Mouse (Mus musculus) kidney, embryonic 14.5 days (tissue): Measurements from ENCODE around the gene Tspan13. TPM values are rescaled to one million over a fixed set of nuclear protein-coding genes. Genes with fewer than 3 reads are reported as not detected.

Source experiments
- ATAC-seq: fragments of 200-750 bp; cut with Nextera tagmentation; 2 replicates; pipeline ENCODE4 v1.8.0; 2017; ENCODE audit warnings: moderate number of reproducible peaks, mild to moderate bottlenecking, moderate TSS enrichment, moderate library complexity; ENCODE audit not compliant: low FRiP score, low TSS enrichment
- H3K27ac ChIP-seq: fragments of 300-500 bp; sonication (generic); 2 replicates; pipeline ENCODE4 v1.5.1; 2014; ENCODE audit warnings: low read depth, mild to moderate bottlenecking, low read length, moderate library complexity, mixed read lengths
- H3K27me3 ChIP-seq: fragments of 300-500 bp; sonication (generic); 2 replicates; pipeline ENCODE4 v1.6.1; 2014; ENCODE audit warnings: mild to moderate bottlenecking, low read length; ENCODE audit not compliant: control insufficient read depth, insufficient read depth
- H3K36me3 ChIP-seq: fragments of 300-500 bp; sonication (generic); 2 replicates; pipeline ENCODE4 v1.6.1; 2014; ENCODE audit warnings: low read length, mixed read lengths; ENCODE audit not compliant: control insufficient read depth, insufficient read depth
- H3K4me1 ChIP-seq: fragments of 300-500 bp; sonication (generic); 2 replicates; pipeline ENCODE4 v1.6.1; 2014; ENCODE audit warnings: low read length, mixed read lengths; ENCODE audit not compliant: control insufficient read depth, insufficient read depth
- H3K4me2 ChIP-seq: fragments of 300-500 bp; sonication (generic); replicated peaks from 2 replicates; pipeline ENCODE4 v1.6.1; 2014; ENCODE audit warnings: low read depth, mild to moderate bottlenecking, low read length
- H3K4me3 ChIP-seq: fragments of 300-500 bp; sonication (generic); 2 replicates; pipeline ENCODE4 v1.5.1; 2014; ENCODE audit warnings: mild to moderate bottlenecking, low read length
- H3K9ac ChIP-seq: fragments of 300-500 bp; sonication (generic); 2 replicates; pipeline ENCODE4 v1.6.1; 2014; ENCODE audit warnings: low read depth, mild to moderate bottlenecking, low read length, moderate library complexity
- H3K9me3 ChIP-seq: fragments of 300-500 bp; sonication (generic); 2 replicates; pipeline ENCODE4 v1.6.1; 2016; ENCODE audit warnings: low read length; ENCODE audit not compliant: control insufficient read depth
- WGBS: fragments of 180-500 bp; shearing (Covaris S2); extraction: QIAGEN DNeasy Blood & Tissue Kit; methylation state at CpG from one replicate; pipeline ENCODE4 v1.1.7; 2014; 5-methylcytosine and 5-hydroxymethylcytosine counted together
- polyA plus RNA-seq: library from polyadenylated mRNA; unstranded; fragments of >200 nt; fragmentation: Nextera tagmentation; extraction: Ambion mirVana; gene quantifications from 2 replicates; pipeline ENCODE4 v1.2.1, GENCODE M21; 2014

The Tspan13 gene
- polyA plus RNA-seq, 1 experiment from 2014 or later, result 99.7 TPM

- H3K9ac ChIP-seq, result no peak overlapping the region
- no peak for ATAC-seq
- 36% methylated on average over 5 of the region's 5 CpGs for WGBS
Observed at GRCm38 (mm10) chr12:35995799-35996198, 46.5 kb downstream of the Tspan13 start.

GRCm38 (mm10) chr12:35994098-35994497 lies 48.2 kb downstream of the Tspan13 start:
- no peaks in the 10 kb centered on the region for H3K36me3 ChIP-seq
- ATAC-seq, result no peak

More at GRCm38 (mm10) chr12:35995799-35996198, 46.5 kb downstream of the Tspan13 start:
- Histone ChIP-seq H3K27me3 (no peaks in the 10 kb centered on the region), H3K9me3 (no peaks in the 10 kb centered on the region), H3K4me3 (no peak overlapping the region), H3K36me3 (no peaks in the 10 kb centered on the region), H3K4me1 (peaks cover 15% of the 10 kb centered on the region; the same call in 1 of the 2 replicates), H3K27ac (no peak overlapping the region), H3K4me2 (no peak overlapping the region)

GRCm38 (mm10) chr12:35993583-35993982 lies 48.7 kb downstream of the Tspan13 start:
- 58% methylated on average over 3 of the region's 3 CpGs for WGBS
- no peak overlapping the region for H3K9ac ChIP-seq
- no peaks in the 10 kb centered on the region for H3K9me3 ChIP-seq
- H3K4me3 ChIP-seq, result no peak overlapping the region
- peaks cover 15% of the 10 kb centered on the region; the same call in 1 of the 2 replicates for H3K4me1 ChIP-seq
- H3K27ac ChIP-seq, result no peak overlapping the region
- H3K27me3 ChIP-seq, result no peaks in the 10 kb centered on the region
- no peak overlapping the region for H3K4me2 ChIP-seq
- no peaks in the 10 kb centered on the region for H3K36me3 ChIP-seq
- ATAC-seq, result no peak

More at GRCm38 (mm10) chr12:35994098-35994497, 48.2 kb downstream of the Tspan13 start:
- H3K4me2 ChIP-seq, result no peak overlapping the region
- H3K9me3 ChIP-seq, result no peaks in the 10 kb centered on the region
- H3K4me3 ChIP-seq, result no peak overlapping the region
- no peaks in the 10 kb centered on the region for H3K27me3 ChIP-seq
- H3K4me1 ChIP-seq, result peaks cover 15% of the 10 kb centered on the region; the same call in 1 of the 2 replicates
- H3K9ac ChIP-seq, result no peak overlapping the region
- H3K27ac ChIP-seq, result no peak overlapping the region

GRCm38 (mm10) chr12:35992711-35993110 lies 49.6 kb downstream of the Tspan13 start, which contains the start of gene Agr2:
TSS of gene Agr2 (plus strand) at chr12:35992907.
- 53% methylated on average over 9 of the region's 9 CpGs for WGBS
- Histone ChIP-seq H3K9ac (no peak within 1 kb of the TSS), H3K4me2 (no peak within 1 kb of the TSS), H3K4me1 (peaks cover 11% of the 10 kb centered on the region; the same call in 1 of the 2 replicates), H3K27ac (no peak within 1 kb of the TSS), H3K9me3 (no peaks in the 10 kb centered on the region), H3K4me3 (no peak within 1 kb of the TSS), H3K27me3 (no peaks in the 10 kb centered on the region), H3K36me3 (no peaks in the 10 kb centered on the region)
- ATAC-seq, result no peak

- 94% methylated on average over 5 of the region's 5 CpGs for WGBS
- H3K4me3 ChIP-seq, result no peak overlapping the region
- H3K27ac ChIP-seq, result no peak overlapping the region
- no peak for ATAC-seq
- H3K9me3 ChIP-seq, result no peaks in the 10 kb centered on the region
- H3K36me3 ChIP-seq, result no peaks in the 10 kb centered on the region
- H3K4me1 ChIP-seq, result no peaks in the 10 kb centered on the region
- no peaks in the 10 kb centered on the region for H3K27me3 ChIP-seq
- H3K4me2 ChIP-seq, result no peak overlapping the region
- no peak overlapping the region for H3K9ac ChIP-seq
Observed at GRCm38 (mm10) chr12:35984743-35985142, 57.6 kb downstream of the Tspan13 start.

- Histone ChIP-seq H3K4me2 (no peak overlapping the region), H3K9me3 (no peaks in the 10 kb centered on the region), H3K4me3 (no peak overlapping the region), H3K27me3 (no peaks in the 10 kb centered on the region), H3K9ac (no peak overlapping the region), H3K27ac (no peak overlapping the region), H3K36me3 (no peaks in the 10 kb centered on the region), H3K4me1 (no peaks in the 10 kb centered on the region)
- no peak for ATAC-seq
- 88% methylated on average over 9 of the region's 9 CpGs for WGBS
Observed at GRCm38 (mm10) chr12:35983472-35983871, 58.8 kb downstream of the Tspan13 start.

GRCm38 (mm10) chr12:35981732-35982360 lies 60.5 kb downstream of the Tspan13 start:
- Histone ChIP-seq H3K4me3 (no peak overlapping the region), H3K27me3 (no peaks in the 10 kb centered on the region), H3K9me3 (no peaks in the 10 kb centered on the region), H3K27ac (no peak overlapping the region), H3K4me2 (no peak overlapping the region), H3K4me1 (no peaks in the 10 kb centered on the region), H3K36me3 (no peaks in the 10 kb centered on the region), H3K9ac (no peak overlapping the region)
- ATAC-seq, result peak; percentile 92
- WGBS, result 45% methylated on average over 6 of the region's 6 CpGs

GRCm38 (mm10) chr12:35979625-35980024 lies 62.7 kb downstream of the Tspan13 start:
- Histone ChIP-seq H3K4me3 (no peak overlapping the region), H3K27ac (no peak overlapping the region), H3K9me3 (no peaks in the 10 kb centered on the region), H3K9ac (no peak overlapping the region), H3K27me3 (no peaks in the 10 kb centered on the region), H3K36me3 (no peaks in the 10 kb centered on the region), H3K4me2 (no peak overlapping the region), H3K4me1 (no peaks in the 10 kb centered on the region)
- WGBS, result 81% methylated on average over 5 of the region's 5 CpGs
- ATAC-seq, result no peak

GRCm38 (mm10) chr12:35977633-35978246 lies 64.6 kb downstream of the Tspan13 start:
- Histone ChIP-seq H3K4me2 (no peak overlapping the region), H3K9ac (no peak overlapping the region), H3K4me1 (no peaks in the 10 kb centered on the region), H3K9me3 (no peaks in the 10 kb centered on the region), H3K36me3 (no peaks in the 10 kb centered on the region), H3K4me3 (no peak overlapping the region), H3K27me3 (no peaks in the 10 kb centered on the region), H3K27ac (no peak overlapping the region)
- no peak for ATAC-seq
- 35% methylated on average over 6 of the region's 6 CpGs for WGBS
